Mouse (Mus musculus) hindlimb bud, embryonic 11.5 days (tissue): ENCODE measurements at regions not wholly inside any gene's neighbourhood (a gene's known extent, or its start where the extent isn't known, plus 50 kb on each side); places are given as distances from the start of the nearest gene placed in this dataset.

Experiments used
- DNase-seq: peaks from one replicate; pipeline ENCODE4 v3.0.0-alpha.2; 2012; ENCODE audit warnings: low read depth, low spot score; ENCODE audit errors: extremely low spot score

DNA sequence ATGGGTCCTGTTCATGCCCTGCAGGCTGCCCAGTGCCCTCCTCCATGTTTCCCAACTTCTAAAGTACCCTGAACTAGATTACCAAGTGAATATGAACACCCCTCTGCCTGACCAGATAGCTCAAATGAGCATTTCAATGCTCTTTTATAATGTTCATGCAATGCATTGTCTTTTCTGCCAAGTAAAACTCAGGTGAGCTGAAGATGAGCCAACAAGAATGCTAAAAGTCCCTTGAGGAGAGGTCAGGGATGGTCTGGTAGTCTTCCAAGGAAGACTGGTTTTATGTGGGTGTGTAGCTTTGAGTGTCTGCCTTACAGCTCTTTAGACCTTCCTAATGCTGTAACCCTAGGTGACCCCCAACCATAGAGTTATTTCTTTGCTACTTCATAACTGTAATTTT lies 58.0 kb upstream of the Abca12 start:
- DNase-seq = no peak

GRCm38 (mm10) chr1:71483149-71483548 lies 68.4 kb upstream of the Abca12 start:
- no peak for DNase-seq

- DNase-seq = no peak
These were observed 62.4 kb upstream of the Atic start for GRCm38 (mm10) chr1:71494576-71494975.

DNA sequence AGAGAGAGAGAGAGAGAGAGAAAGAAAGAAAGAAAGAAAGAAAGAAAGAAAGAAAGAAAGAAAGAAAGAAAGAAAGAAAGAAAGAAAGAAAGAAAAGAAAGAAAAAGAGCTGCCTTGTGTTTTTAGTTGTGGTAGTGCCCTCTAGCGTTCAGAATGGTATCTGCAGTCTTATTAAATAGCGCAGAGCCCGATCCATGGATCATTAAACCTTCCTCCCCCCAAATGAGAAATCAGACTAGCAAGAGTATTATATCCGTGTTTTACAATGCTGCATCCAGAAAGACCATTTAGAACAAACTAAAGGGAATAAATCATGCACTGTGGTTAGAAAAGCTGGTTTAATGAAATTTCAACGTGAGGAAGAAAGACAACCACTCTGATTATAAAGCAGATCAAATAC lies 51.1 kb upstream of the Atic start:
- peak; percentile 47 for DNase-seq

DNA sequence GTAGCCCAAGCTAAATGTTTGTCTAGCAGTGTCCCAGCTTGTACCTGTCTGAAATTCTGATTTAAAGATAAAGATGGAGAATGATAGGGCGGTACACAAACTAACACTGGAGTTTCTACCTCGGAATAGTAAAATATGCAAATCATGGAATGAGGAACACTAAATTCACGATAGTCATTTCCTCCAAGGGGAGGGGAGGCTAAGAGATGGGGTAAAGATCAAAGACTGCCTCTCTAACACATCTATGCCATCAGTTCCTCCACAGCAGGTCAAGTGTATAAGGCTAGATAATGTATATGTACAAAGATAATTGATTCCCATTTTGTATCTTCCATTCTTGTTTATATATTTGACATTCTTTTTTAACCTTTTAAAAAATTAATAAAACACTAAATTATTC lies 50.4 kb upstream of the Atic start:
- no peak for DNase-seq
